Mouse (Mus musculus): Measurements from ENCODE around the gene Fam122a.

Gene Fam122a

DNA sequence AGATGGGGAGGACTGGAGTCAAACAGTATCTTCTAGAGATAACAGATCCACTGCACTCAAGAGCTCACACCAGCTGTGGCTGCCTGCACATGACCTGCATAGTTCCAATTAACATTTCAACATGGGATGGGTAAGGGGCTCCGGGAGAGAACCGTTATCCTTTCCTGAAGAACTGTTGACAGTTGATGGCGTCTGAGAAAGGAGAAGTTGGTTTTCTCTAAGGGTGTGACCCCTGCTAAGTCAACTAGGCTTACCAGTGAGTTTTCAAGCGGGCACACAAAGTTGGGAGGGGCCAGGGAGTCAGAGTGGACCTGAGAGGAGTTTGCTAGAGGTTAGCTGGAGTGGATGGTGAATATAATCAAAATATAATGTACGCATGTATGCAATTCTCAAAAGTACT, 13.1 kb upstream of the Fam122a start:
- no peak for DNase-seq (ENCODE audit: low spot score in 2 of 2)

DNA sequence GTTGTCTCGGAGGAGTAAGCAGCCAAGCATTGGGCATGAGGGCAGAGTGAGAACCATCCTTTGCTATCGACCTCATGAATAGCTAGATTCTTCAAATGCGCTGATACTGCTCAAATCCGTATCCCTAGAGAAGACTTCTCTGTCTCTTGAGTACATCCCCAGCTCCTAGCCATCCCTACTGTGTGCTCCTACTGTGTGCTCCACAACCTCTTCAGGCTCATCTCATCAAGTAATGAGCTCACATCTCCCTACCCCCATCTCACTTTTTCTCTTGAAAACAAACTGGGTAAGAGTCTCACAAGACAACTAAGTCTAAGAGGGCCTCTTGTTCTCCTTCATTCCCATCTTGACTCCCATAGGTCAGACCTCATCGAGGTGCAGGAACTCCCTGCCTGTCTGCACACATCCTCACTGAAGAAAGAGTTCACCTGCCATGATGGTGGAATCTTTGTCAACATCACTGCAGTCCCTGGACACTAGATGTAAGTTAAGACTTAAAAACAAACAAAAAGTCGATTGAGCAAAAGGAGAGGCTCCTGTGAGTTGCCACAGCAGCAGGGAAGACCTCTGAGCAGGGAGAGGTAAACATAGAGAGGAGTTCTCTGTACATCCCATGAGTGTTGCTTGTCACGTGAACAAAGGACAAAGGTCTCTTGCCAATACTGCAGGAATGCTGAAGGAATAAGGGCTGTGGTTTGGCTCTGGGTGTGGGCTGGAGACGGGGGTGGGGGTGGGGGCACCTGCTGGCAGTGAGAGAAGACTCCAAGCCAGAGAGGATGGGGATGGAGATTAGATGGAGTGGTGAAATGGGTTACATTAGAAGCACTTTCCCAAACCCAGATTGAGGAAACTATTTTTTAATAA, 9.5 kb upstream of the Fam122a start:
- no peak for DNase-seq (ENCODE audit: low spot score in 2 of 2)

GRCm38 (mm10) chr19:24484612-24485194, 7.5 kb upstream of the Fam122a start:
- no peak for DNase-seq (ENCODE audit: low spot score in 2 of 2)

DNA sequence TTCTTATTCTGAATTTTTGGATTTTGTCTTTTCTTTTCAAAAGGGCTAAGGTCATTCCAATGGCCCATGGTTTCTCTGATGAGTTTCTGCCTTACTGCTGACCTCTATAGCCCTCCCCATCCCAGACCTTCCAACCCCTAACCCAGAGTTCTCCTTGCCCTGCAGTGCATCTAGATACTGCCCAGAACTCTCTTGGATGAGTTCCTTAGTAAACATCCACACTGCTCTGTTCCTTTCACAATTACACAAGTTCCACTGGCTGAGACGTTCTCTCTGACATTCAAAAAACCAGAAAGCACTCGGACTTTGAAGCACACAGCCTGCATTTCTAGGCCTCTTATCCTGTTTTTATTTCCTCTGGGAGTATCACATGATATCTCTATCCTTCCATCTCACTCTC, 3.8 kb upstream of the Fam122a start:
- DNase-seq (ENCODE audit: low spot score in 2 of 2) = no peak

GRCm38 (mm10) chr19:24476461-24476860, 695 bp downstream of the Fam122a start:
- DNase-seq (ENCODE audit: low spot score in 2 of 2) = no peak

DNA sequence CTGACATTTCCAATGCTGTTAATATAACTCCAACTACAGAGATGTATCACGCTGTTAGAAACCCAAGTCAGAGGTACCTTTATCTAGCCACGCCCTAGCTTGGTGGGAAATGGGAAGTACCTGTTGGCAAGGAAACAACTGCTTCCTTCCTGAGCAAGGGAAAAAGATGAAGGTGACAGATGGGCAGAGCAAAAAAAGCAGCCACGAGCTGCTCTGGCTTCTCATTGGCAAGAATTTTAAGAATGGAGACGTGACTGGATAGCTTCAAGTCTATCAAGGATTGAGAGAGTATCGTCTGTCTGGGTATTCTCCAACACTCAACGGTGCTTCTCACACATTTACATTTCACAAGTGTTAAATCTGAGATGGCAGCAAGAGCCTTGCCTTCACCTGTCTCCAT, 1.9 kb downstream of the Fam122a start:
- DNase-seq (ENCODE audit: low spot score in 2 of 2) = no peak

DNA sequence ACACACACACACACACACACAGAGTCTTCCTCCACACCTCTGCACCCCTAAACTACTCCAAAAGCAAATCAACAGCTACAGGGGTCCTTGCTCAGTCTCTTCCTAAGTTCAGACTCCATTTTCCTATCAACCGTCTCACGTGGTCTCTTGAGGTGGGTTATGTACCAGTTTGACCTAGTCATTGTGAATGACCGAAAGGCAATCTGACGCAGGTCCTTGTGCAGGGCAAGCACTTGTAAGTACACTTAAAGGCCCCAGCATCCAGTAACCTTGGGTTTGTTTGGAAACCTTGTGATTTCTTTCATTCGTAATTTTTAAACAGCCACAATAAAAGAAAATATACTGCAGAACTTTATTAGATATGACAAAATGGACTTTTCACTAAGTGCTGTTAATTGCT, 4.6 kb downstream of the Fam122a start:
- no peak for DNase-seq (ENCODE audit: low spot score in 2 of 2)

DNA sequence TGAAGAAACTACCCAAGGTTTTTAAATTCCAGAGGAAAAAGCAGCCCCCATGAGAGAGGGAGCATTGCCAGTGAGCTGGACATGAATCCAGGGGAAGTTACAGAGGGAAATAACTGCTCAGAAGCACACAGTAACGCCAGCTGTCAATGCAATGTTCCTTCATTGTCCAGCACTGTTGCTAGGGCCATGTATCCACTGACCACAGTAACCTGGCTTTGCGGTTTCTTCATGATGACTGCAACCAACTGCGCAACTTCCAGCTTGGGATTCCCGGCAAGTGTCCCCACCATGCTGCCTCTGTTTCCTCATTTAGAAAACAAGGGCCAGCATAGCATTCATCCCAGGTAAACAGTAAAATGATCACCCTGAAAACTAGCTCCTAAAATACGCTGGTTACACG, 5.6 kb downstream of the Fam122a start:
- DNase-seq (ENCODE audit: low spot score in 2 of 2) = no peak

GRCm38 (mm10) chr19:24469216-24469615, 7.9 kb downstream of the Fam122a start:
- no peak for DNase-seq (ENCODE audit: low spot score in 2 of 2)

DNA sequence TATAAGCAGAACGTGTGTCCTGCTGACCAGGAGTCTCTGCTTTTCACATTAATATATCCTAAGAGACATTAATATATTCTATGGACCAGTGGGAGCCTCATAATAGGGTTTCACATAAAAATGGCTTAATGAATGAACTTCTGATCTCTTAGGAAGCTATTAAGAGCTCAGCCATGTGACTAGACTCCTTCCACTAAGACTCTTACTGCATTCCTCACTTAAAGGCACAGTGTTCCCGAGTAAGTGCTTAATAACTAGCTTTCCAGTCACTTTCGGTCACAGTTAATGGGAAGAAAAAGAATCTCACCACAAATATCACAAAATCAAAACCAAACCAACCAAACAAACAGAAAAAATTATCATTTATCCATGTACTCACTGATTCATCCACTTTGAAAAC, 8.5 kb downstream of the Fam122a start:
- no peak for DNase-seq (ENCODE audit: low spot score in 2 of 2)

DNA sequence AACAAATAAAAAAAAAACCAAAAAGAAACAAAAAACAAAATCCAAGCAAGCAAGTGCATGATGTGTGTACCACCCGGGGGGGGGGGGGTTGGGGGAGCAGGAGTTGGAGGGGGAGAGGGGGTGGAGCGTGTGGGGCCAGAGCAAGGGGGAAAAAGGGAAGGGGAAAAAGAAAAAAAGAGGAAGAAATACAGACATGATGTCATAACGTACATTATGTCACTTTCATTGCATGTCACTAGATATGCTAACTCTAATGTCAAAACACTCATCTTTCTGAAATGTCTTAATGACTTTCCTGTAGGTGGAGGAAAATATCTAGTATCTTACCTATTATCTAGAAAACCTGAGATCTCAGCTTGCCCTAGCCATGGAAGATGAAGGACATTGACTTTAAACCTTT, 14.1 kb downstream of the Fam122a start:
- no peak for DNase-seq (ENCODE audit: low spot score in 2 of 2)

- peak in 1 of 2 experiments; percentile 61 for DNase-seq (ENCODE audit: low spot score in 2 of 2)
Measured at GRCm38 (mm10) chr19:24456591-24457231, 20.4 kb downstream of the Fam122a start.

DNA sequence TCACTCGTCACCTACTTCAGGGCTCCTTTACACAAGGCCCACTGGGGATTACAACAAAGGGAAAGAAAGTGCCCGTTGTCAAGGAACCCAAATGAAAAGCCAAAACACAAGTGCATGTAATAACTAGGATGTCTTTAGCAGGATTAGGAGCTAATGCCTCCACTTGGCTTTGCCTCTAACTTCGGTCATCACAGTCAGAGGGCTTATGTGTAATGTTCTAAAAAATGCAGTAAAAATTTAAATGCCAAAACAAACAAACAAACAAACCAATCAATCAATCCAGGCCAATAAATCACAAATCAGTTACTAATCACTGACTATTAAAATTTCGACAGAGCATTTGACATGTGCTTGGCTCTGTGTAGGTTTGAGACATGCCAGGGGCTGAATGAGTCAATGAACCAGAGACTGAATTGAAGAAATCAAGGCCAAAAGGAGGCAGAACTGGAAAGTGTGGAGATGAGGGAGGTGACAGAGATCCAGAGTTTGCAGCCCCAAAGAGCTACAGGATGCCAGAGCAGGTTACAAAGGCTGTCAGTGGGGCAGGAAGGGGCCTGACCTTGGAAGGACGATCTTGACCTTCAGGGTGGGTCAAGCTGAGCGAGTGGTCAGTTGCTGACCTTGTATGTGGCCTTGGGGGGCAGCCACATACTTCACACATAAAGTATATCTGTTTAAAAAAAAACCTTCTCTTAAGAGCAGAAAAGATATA, 21.8 kb downstream of the Fam122a start:
- no peak for DNase-seq (ENCODE audit: low spot score in 2 of 2)

GRCm38 (mm10) chr19:24454451-24454850, 22.7 kb downstream of the Fam122a start:
- no peak for DNase-seq (ENCODE audit: low spot score in 2 of 2)

- DNase-seq (ENCODE audit: low spot score in 2 of 2) = peak in 1 of 2 experiments; percentile 25
Measured at GRCm38 (mm10) chr19:24453379-24453778, 23.8 kb downstream of the Fam122a start.

DNA sequence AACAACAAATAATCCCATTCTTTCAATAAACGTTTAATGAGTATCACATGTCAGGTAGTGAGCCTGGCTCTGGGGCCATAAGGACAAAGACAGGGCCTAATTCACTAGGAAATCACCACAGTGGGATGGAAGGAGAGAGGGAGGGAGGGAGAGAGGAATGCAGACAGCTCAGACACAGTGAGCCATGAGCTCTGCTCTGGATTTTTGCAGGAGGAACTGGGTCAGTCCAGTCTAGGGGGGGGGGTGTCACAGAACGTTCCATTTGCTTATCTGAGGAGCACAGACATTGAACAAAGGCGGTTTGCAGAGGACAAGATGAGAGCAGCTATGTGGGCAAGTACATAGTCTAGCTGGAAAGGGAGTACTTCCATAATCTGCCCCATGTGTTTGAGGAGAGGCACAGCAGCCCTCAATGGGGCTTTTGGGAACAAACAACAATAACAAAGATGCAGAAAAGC, 24.7 kb downstream of the Fam122a start:
- no peak for DNase-seq (ENCODE audit: low spot score in 2 of 2)

DNA sequence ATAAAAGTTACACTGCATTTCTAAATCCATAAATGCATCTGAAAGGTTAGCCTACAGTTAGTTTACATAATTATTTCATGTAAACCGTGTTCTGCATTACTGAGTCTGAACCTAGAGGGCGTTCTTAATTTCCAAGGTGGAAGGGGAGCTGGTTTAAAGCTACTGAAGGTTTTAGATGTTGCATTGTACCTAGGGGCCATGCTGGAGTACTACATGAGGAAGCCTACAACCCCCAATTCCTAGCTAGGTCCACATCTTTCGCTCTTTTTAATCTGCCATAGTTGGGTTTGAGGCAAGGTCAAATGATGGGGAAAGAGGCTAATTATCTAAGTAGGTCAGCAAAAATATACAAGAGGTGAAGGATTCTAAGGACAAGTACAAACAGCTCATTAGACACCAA, 25.5 kb downstream of the Fam122a start:
- no peak for DNase-seq (ENCODE audit: low spot score in 2 of 2)

- DNase-seq (ENCODE audit: low spot score in 2 of 2) = no peak
Measured at GRCm38 (mm10) chr19:24450740-24451139, 26.4 kb downstream of the Fam122a start.

GRCm38 (mm10) chr19:24444322-24444721, 32.8 kb downstream of the Fam122a start:
- no peak for DNase-seq (ENCODE audit: low spot score in 2 of 2)

GRCm38 (mm10) chr19:24439715-24440114, 37.4 kb downstream of the Fam122a start:
- DNase-seq (ENCODE audit: low spot score in 2 of 2) = no peak

- no peak for DNase-seq (ENCODE audit: low spot score in 2 of 2)
Measured at GRCm38 (mm10) chr19:24434291-24434690, 42.9 kb downstream of the Fam122a start.

DNA sequence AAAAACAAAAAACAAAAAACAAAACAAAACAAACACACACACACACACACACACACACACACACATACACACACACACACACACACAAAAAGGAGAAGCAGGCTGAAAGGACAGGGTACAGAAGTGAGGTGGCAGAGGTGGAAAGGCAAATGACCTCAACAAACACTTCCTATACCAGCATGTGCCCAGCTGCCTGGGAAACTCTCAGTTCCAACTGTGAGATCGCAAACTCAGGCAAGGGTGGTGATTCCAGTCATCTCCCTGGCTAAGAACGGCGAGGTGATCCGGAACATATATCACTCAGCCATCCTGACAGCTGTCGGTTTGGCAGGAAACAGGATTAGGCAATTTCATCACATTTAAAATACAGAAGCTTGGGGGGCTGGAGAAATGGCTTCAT, 44.7 kb downstream of the Fam122a start:
- DNase-seq (ENCODE audit: low spot score in 2 of 2) = no peak

Measured in left cerebral cortex, adult 9 months (tissue).